Mouse (Mus musculus): Measurements from ENCODE around the gene Rcvrn. TPM values are rescaled to one million over a fixed set of nuclear protein-coding genes. Genes with fewer than 3 reads are reported as not detected.

The Rcvrn gene
- not detected in 2 replicates for polyA plus RNA-seq (2015; fragmentation: Nextera tagmentation; extraction: Ambion mirVana)

DNA sequence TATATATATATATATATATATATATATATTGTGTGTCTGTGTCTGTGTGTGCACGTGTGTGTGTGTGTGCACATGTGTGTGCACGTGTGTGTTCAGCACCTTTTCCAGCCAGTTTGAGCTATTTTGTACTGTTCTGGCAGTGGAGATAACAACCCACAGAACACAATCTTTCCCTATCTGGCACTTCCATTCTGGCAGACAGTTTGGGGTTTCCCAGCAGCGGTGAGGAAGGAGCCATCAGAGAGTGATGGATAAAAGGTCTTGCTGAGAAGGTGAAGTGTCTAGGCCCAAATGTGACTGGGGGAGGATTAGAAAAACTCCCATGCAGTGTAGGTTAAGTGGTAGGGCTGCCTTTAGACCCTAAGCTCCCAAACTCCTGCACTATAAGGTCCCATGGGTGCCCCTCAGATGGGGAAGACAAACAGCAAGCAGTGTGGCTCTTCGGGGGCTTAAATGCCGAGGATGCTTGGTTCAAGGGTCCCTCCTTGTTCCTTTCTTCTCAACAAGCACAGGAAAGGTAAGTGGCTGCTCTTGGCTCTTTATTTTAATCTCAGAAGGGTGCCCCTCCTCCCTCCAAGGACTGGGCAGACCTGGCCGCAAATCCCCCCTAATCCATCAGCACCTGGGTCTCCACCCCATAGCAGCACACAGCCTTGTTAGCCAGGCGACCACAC, at the start of gene Rcvrn:
Gene Rcvrn, plus strand, starts transcription at position 624 of the 674 bp plus-strand sequence.
- Histone ChIP-seq H3K36me3 (no peaks in the 10 kb centered on the region), H3K4me1 (replicated peaks) (no peaks in the 10 kb centered on the region), H3K9ac (no peak within 1 kb of the TSS), H3K9me3 (replicated peaks) (no peaks in the 10 kb centered on the region), H3K27me3 (no peaks in the 10 kb centered on the region), H3K4me3 (replicated peaks) (no peak within 1 kb of the TSS), H3K4me2 (no peak within 1 kb of the TSS), H3K27ac (no peak within 1 kb of the TSS)
- WGBS (ENCODE audit: insufficient replicate concordance): 51% methylated on average over 7 of the region's 7 CpGs
- DNase-seq (no peak), ATAC-seq (ENCODE audit: low read depth) (no peak)

DNA sequence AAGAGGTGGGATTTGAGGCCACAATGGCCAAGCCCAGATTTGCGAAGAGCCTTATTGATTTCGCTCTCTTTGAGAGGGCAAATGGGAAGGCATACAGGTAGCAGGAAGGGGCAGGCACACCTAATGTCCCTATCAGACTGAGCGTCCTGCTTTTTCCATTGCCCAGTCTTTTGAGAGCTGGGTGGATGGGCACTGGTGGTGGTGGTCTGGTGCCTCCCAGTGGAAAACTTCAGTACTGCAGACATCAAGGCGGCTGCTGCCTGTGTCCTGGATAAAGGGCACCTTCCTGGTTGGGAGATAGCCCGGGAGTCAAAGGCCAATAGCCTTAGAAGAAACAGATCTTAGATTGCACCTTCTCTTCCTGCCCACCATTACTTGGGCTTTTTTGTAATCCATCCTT, 47.4 kb upstream of the Rcvrn start:
- no peaks in the 10 kb centered on the region for H3K27me3 ChIP-seq
- no peak overlapping the region for H3K4me3 ChIP-seq (replicated peaks)
- 26% methylated on average over 5 of the region's 5 CpGs for WGBS (ENCODE audit: insufficient replicate concordance)
- H3K9ac ChIP-seq: no peak overlapping the region
- H3K4me1 ChIP-seq (replicated peaks): no peaks in the 10 kb centered on the region
- H3K4me2 ChIP-seq: no peak overlapping the region
- H3K27ac ChIP-seq: no peak overlapping the region
- DNase-seq (no peak), ATAC-seq (ENCODE audit: low read depth) (no peak)
- H3K36me3 ChIP-seq: no peaks in the 10 kb centered on the region
- no peaks in the 10 kb centered on the region for H3K9me3 ChIP-seq (replicated peaks)

DNA sequence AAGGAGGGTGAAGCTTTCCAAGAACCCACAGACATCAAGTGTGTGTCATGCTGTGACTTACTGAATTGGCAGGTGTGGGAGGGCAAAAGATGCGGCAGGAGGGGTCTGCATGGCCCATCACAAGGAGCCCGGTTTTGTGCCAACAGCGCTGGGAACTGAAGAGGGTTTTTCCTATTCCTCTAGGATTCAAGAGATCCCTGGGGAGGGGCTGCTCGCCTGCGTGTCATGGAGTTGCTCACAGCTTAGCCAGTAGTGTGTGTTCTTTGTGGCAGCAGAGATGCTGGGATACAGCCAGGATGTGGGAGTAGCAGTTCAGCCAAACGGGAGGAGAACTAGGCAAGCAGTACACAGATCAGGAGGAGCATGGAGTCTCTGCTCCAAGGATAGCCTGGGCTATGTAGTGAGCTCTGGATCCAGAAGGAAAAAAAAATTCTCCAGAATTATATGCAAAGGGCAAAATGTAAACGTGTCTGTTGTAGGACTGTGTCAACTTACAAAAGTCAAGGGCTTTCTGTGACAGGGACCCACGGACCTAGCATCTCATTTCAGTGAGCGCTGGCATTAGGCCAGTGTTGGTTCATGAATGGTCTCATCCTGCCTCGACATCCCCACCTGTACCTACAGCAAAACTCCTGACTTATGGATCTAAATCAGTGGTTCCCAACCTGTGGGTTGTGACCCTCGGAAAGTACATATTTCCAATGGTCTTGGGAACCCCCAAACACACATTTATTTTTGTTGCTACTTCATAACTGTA, 46.3 kb upstream of the Rcvrn start:
- DNase-seq (no peak), ATAC-seq (ENCODE audit: low read depth) (no peak)
- H3K9ac ChIP-seq: no peak overlapping the region
- WGBS (ENCODE audit: insufficient replicate concordance): 55% methylated on average over 11 of the region's 11 CpGs
- no peak overlapping the region for H3K27ac ChIP-seq
- H3K4me3 ChIP-seq (replicated peaks): no peak overlapping the region
- H3K4me2 ChIP-seq: no peak overlapping the region
- H3K27me3 ChIP-seq: no peaks in the 10 kb centered on the region
- H3K36me3 ChIP-seq: no peaks in the 10 kb centered on the region
- H3K9me3 ChIP-seq (replicated peaks): no peaks in the 10 kb centered on the region
- H3K4me1 ChIP-seq (replicated peaks): no peaks in the 10 kb centered on the region

DNA sequence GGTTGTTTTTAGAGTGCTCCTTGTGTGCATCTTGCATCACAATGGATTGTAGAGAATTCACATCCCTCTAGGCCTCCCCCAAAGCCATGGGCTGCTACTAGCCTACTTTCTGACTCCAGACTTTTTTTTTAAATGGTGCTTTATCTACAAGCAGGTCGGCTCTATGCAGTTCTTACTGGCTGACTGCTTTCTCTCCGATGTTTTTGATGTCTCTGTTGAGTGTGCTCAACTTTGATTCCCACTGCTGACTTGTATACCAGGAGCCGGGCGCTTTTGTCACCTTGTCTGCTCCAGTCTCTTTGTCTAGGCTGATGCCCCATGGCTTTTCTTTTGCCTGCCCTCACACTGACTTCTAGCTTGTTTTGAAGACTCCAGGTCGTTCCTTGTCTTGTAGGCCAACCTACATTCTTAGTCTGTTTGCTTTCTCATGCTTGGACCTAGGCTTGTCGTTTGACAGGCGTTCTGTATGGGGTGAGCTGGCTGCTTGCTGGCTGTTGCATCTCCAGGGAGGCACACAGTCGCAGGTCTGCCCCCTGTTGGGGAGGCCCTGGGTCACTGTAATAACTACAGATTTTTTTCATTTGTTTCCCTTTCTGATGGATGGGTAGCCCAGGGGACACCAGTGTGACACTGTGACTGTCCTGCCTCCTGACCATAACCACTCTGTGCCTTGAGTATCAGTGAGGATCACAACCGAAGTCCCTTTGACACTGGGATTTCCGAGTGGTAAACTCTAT, 45.0 kb upstream of the Rcvrn start:
- no peak overlapping the region for H3K27ac ChIP-seq
- no peak for ATAC-seq (ENCODE audit: low read depth)
- no peak overlapping the region for H3K4me2 ChIP-seq
- H3K4me1 ChIP-seq (replicated peaks): no peaks in the 10 kb centered on the region
- no peak overlapping the region for H3K4me3 ChIP-seq (replicated peaks)
- no peaks in the 10 kb centered on the region for H3K27me3 ChIP-seq
- no peak for DNase-seq
- 47% methylated on average over 10 of the region's 10 CpGs for WGBS (ENCODE audit: insufficient replicate concordance)
- no peaks in the 10 kb centered on the region for H3K9me3 ChIP-seq (replicated peaks)
- H3K9ac ChIP-seq: no peak overlapping the region
- H3K36me3 ChIP-seq: no peaks in the 10 kb centered on the region

DNA sequence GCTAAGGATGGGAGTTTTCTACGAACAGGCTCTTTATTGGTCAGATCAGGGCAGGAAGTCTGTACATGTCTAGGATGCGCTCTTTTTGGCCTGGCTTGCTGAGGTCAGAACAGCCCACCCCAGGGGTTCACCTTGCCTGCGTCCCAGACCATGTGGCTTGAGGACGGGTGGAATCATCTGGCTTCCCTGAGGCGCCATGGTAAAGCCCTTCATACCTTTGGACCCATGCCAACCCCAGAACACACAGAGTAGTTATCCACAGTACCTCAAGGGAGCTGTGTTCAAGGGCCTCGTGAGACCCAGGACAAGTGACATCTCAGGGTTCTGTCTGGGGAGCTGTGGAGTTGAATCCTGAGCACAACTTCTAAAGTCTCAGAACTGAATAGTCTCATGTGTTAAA, 43.4 kb upstream of the Rcvrn start:
- 65% methylated on average over 6 of the region's 6 CpGs for WGBS (ENCODE audit: insufficient replicate concordance)
- no peak overlapping the region for H3K27ac ChIP-seq
- no peak overlapping the region for H3K4me3 ChIP-seq (replicated peaks)
- H3K9ac ChIP-seq: no peak overlapping the region
- H3K27me3 ChIP-seq: no peaks in the 10 kb centered on the region
- no peaks in the 10 kb centered on the region for H3K9me3 ChIP-seq (replicated peaks)
- H3K4me2 ChIP-seq: no peak overlapping the region
- DNase-seq (no peak), ATAC-seq (ENCODE audit: low read depth) (no peak)
- H3K36me3 ChIP-seq: no peaks in the 10 kb centered on the region
- no peaks in the 10 kb centered on the region for H3K4me1 ChIP-seq (replicated peaks)

DNA sequence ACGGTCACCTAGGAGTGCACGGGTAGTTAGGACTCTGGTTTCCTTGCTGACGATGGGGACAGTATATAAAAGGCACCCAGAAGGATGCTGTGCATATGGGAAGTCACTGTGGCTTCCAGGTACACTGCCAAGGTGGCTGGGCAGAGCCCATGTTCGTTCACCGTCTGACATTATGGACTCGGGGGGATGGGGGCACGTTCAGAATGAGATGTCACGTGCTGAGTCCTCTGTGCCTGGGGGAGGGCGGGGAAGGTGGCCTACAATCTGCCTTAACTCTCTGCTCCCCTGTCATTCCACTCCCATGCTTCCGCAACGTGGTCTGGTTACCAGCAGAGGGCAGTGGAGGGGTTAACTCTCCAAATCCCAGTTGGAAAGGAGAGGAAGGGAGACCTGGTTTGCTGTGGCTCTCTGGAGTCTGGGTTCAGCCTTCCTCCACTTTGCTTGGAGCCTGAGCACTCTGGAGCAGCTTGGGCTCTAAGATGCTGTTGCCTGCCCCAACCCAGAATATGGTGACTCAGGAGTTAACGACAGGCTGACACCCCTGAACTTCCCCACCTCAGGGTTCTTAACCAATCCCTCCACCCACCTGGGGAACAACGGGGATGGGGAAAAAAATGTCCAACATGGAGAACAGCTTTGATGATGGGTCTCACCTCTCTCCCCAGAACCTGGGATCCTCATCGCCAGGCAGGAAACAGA, 42.8 kb upstream of the Rcvrn start:
- 21% methylated on average over 14 of the region's 14 CpGs for WGBS (ENCODE audit: insufficient replicate concordance)
- H3K27ac ChIP-seq: no peak overlapping the region
- H3K4me1 ChIP-seq (replicated peaks): no peaks in the 10 kb centered on the region
- no peaks in the 10 kb centered on the region for H3K36me3 ChIP-seq
- H3K4me2 ChIP-seq: no peak overlapping the region
- H3K27me3 ChIP-seq: no peaks in the 10 kb centered on the region
- H3K9ac ChIP-seq: no peak overlapping the region
- no peak for DNase-seq
- no peak overlapping the region for H3K4me3 ChIP-seq (replicated peaks)
- H3K9me3 ChIP-seq (replicated peaks): no peaks in the 10 kb centered on the region
- no peak for ATAC-seq (ENCODE audit: low read depth)

DNA sequence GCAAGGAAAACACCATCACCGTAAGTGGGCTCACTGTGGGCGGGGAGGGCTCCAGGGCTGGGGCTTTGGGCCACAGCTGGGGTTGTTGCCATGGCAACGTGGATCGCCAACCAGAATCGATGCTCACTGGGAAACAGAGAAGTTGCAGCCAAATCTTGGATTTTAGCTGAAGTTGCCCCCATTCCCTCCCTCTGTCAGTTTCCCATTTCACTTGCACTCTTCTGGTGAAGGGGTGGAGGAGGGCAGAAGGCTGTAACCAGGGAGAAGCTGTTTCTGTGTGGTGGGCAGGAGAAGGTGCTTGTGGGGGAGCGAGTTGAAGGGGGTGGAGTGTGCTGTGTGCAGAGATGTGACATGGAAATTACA, 42.3 kb upstream of the Rcvrn start:
- H3K4me3 ChIP-seq (replicated peaks): no peak overlapping the region
- H3K36me3 ChIP-seq: no peaks in the 10 kb centered on the region
- no peak overlapping the region for H3K27ac ChIP-seq
- no peaks in the 10 kb centered on the region for H3K9me3 ChIP-seq (replicated peaks)
- H3K9ac ChIP-seq: no peak overlapping the region
- ATAC-seq (ENCODE audit: low read depth): no peak
- H3K27me3 ChIP-seq: no peaks in the 10 kb centered on the region
- no peak for DNase-seq
- no peaks in the 10 kb centered on the region for H3K4me1 ChIP-seq (replicated peaks)
- no peak overlapping the region for H3K4me2 ChIP-seq
- WGBS (ENCODE audit: insufficient replicate concordance): 23% methylated on average over 6 of the region's 6 CpGs

DNA sequence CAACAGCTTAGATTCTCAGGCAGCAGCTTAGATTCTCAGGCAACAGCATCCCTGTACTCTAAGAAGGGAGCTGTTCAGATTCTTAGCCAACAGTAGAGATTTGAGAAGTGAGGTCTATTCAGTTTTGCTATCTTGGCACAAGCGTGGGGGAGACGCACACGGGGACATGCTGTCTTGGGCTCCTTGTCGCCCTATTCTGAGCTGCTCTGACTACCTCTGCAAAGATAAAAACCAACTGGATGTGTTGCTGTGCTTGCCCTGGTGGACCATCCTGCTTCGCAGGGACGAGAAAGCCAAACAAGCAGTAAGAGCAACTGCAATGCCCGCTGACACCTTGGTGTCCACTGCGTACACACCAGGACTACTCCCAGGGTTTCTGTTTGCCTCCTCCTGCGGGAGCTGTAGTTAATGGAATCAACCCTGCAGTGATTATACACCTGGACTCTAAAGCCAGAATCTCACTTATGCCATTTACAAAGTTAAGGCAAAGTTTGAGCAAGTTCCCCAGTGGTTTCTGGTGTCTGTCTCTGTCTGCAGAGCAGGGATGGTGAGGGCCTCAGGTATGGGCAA, 41.5 kb upstream of the Rcvrn start:
- H3K27me3 ChIP-seq: no peaks in the 10 kb centered on the region
- 67% methylated on average over 9 of the region's 9 CpGs for WGBS (ENCODE audit: insufficient replicate concordance)
- ATAC-seq (ENCODE audit: low read depth) (no peak), DNase-seq (no peak)
- H3K4me1 ChIP-seq (replicated peaks): no peaks in the 10 kb centered on the region
- no peak overlapping the region for H3K27ac ChIP-seq
- H3K9ac ChIP-seq: no peak overlapping the region
- no peak overlapping the region for H3K4me2 ChIP-seq
- no peak overlapping the region for H3K4me3 ChIP-seq (replicated peaks)
- no peaks in the 10 kb centered on the region for H3K9me3 ChIP-seq (replicated peaks)
- H3K36me3 ChIP-seq: no peaks in the 10 kb centered on the region

DNA sequence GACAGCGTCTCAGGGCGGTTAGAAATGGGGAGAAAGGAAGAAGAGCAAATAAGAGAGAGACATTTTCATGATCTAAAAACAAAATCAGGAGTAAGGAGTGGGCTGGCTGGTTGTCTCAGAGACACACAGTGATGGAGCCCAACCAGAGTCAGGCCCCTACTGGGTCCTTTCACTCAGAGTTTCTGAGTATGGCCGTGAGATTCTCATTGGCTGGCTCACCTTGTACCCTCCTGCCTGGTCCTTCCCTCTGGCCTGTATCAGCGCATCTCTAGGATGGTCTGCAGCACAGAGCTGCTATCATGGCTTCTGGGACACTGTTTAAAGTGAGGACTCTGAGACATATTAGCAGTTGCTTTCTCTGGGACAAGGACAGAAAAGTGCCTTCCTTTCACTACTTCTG, 40.6 kb upstream of the Rcvrn start:
- Histone ChIP-seq H3K4me3 (replicated peaks) (no peak overlapping the region), H3K27me3 (no peaks in the 10 kb centered on the region), H3K36me3 (no peaks in the 10 kb centered on the region), H3K9me3 (replicated peaks) (no peaks in the 10 kb centered on the region), H3K4me2 (no peak overlapping the region), H3K27ac (no peak overlapping the region), H3K9ac (no peak overlapping the region), H3K4me1 (replicated peaks) (no peaks in the 10 kb centered on the region)
- DNase-seq: no peak
- ATAC-seq (ENCODE audit: low read depth): no peak
- 63% methylated on average over 4 of the region's 4 CpGs for WGBS (ENCODE audit: insufficient replicate concordance)

DNA sequence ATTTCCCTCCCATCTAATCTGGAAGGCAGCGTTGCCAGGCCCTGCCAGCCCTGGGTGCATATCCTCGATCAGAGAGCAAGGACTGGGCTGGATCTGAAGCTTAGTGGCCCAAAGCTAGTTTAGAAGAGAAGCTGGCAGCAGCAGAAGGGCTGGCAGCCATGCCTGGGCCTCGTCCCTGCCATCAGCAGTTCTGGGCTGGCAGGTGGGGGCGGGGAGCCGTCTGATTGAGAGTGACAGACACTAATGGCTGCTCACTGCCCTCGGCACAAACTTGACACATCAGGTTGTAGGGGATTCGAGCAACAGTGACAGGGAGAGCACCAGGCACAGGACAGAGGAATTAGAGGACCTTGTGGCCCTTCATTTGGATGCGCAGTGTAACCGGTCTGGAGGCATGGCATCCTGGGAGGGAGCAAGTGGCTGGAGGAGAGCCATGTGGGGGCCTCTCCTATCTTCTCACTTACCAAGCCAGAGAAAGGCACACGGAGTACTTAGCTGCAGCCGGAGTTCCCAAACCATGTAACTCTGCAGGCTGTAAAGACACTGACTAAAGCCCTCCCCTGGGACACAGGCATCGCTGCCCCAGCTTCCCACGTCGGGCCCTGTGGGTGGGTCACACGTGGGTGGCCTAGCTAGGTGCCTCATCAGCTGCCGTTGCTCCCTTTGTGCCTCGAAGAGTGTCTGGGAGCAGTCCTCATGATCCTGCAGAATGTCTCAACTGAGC, 39.7 kb upstream of the Rcvrn start:
- H3K9me3 ChIP-seq (replicated peaks): no peaks in the 10 kb centered on the region
- 60% methylated on average over 17 of the region's 17 CpGs for WGBS (ENCODE audit: insufficient replicate concordance)
- no peaks in the 10 kb centered on the region for H3K36me3 ChIP-seq
- no peaks in the 10 kb centered on the region for H3K27me3 ChIP-seq
- ATAC-seq (ENCODE audit: low read depth): no peak
- no peak overlapping the region for H3K9ac ChIP-seq
- H3K4me1 ChIP-seq (replicated peaks): no peaks in the 10 kb centered on the region
- no peak overlapping the region for H3K4me2 ChIP-seq
- DNase-seq: no peak
- no peak overlapping the region for H3K4me3 ChIP-seq (replicated peaks)
- H3K27ac ChIP-seq: no peak overlapping the region
